Mouse (Mus musculus) testis, adult 2 months (tissue): Measurements from ENCODE around the gene Mob3b. TPM values are rescaled to one million over a fixed set of nuclear protein-coding genes. Genes with fewer than 3 reads are reported as not detected.
A peak's percentile ranks its signal among the peaks of the same experiment; 100 is the strongest.
"Not testable (repeated sequence)": the region's sequence is repeated elsewhere in the genome, so short reads cannot be mapped to it uniquely, and the experiment has no call there.

Experiments used
- H3K27ac ChIP-seq: fragments of 200-500 bp; 2 replicates; pipeline ENCODE4 v1.5.1; 2012; ENCODE audit warnings: low read depth, low read length; ENCODE audit not compliant: control insufficient read depth, insufficient read depth
- H3K27me3 ChIP-seq: fragments of 200-500 bp; 2 replicates; pipeline ENCODE4 v1.6.1; 2012; ENCODE audit warnings: mild to moderate bottlenecking, low read length, moderate library complexity; ENCODE audit not compliant: control insufficient read depth, insufficient read depth
- H3K36me3 ChIP-seq: fragments of 200-500 bp; 2 replicates; pipeline ENCODE4 v1.6.1; 2012; ENCODE audit warnings: mild to moderate bottlenecking, low read length; ENCODE audit not compliant: control insufficient read depth, insufficient read depth
- H3K4me1 ChIP-seq: fragments of 200-500 bp; 2 replicates; pipeline ENCODE4 v1.6.1; 2012; ENCODE audit warnings: low read length; ENCODE audit not compliant: control insufficient read depth, insufficient read depth
- H3K4me3 ChIP-seq: fragments of 200-500 bp; 2 replicates; pipeline ENCODE4 v1.5.1; 2012; ENCODE audit warnings: low read depth, mild to moderate bottlenecking, low read length, moderate library complexity, mixed read lengths; ENCODE audit not compliant: control insufficient read depth
- CTCF ChIP-seq: fragments of 200-500 bp; IDR thresholded peaks from 2 replicates; pipeline ENCODE4 v1.5.1; 2012; ENCODE audit warnings: low read depth, mild to moderate bottlenecking, inconsistent platforms, low read length, moderate library complexity; ENCODE audit not compliant: control insufficient read depth, insufficient read depth, insufficient replicate concordance
- POLR2A ChIP-seq: fragments of 200-500 bp; IDR thresholded peaks from 2 replicates; pipeline ENCODE4 v1.6.1; 2012; ENCODE audit warnings: low read depth, mild to moderate bottlenecking, inconsistent platforms, low read length, moderate library complexity; ENCODE audit not compliant: control insufficient read depth
- polyA plus RNA-seq: library from polyadenylated mRNA; depleted of rRNA; stranded (reverse); fragments of >200 nt; gene quantifications from 2 replicates; pipeline ENCODE4 v1.2.3, GENCODE M21; 2012

Gene Mob3b
- polyA plus RNA-seq, 1 experiment, result 1.4 TPM

DNA sequence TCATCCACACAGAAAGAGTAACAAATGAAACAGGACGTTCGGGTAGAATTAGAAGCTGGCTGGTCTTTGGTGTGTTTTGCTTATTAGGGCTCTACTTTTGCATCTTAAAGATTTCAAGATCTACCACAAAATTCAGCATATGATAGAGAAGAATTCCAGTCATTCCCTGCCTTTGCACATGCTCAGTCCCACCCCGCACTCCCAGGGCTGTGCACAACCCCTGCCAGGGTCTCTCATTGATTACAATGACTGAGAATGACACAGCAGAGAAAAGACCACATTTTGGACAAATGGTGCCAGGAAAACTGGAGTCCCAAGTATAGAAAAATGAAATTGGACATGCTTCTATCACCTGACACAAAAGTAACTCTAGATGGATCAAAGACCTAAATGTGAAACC is 245.1 kb downstream of the Mob3b start:
- no peak overlapping the region for H3K4me3 ChIP-seq
- no peaks in the 10 kb centered on the region for H3K27me3 ChIP-seq
- no peaks in the 10 kb centered on the region for H3K36me3 ChIP-seq
- H3K4me1 ChIP-seq, result no peaks in the 10 kb centered on the region
- TF ChIP-seq CTCF, result no peak
- TF ChIP-seq POLR2A, result no peak
- H3K27ac ChIP-seq, result no peak overlapping the region

DNA sequence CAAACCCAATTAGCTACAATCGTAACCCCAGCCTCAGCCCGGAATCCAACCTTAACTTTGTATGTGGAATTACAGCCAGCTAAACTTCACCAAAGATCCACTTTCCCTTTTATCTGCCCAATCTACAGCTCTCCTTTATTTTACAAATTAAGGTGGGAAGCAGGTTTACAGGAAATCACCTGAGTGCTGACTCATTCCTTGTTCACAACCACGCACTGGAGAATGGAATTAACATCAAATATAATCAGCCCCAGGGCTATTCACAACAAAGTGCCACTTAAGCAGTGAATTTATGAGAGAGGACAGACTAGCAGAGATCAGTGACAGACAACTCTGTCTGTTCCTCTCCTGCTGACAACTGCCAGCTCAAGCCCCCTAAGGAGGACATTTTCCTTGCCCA is 245.9 kb downstream of the Mob3b start:
- H3K27ac ChIP-seq, result no peak overlapping the region
- H3K4me3 ChIP-seq, result no peak overlapping the region

DNA sequence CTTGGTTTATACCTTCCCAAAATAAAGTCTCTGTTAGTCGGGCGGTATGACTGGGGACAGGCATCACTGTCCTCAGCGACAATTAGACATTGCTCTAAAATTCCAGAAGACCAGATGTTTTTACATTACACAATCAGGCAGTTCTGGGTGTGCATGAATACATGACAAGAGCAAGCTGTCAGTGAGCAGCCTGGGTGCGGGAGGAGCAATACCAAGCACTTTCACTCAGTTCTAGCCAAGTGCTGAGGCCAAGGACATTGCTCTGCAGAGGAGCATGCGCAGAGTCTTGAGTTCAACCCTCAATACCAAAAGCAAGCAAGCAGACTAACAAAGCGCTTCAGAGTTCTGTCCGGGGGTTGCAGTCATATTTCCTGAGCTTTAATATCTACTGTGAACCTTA is 249.2 kb downstream of the Mob3b start:
- Histone ChIP-seq H3K27me3 (no peaks in the 10 kb centered on the region), H3K4me1 (peaks cover 2% of the 10 kb centered on the region; the same call in 1 of the 2 replicates), H3K4me3 (no peak overlapping the region), H3K27ac (no peak overlapping the region), H3K36me3 (no peaks in the 10 kb centered on the region)
- no peak for TF ChIP-seq POLR2A
- no peak for TF ChIP-seq CTCF

More for the DNA sequence above, 245.9 kb downstream of the Mob3b start:
- no peaks in the 10 kb centered on the region for H3K36me3 ChIP-seq
- peaks cover 2% of the 10 kb centered on the region; the same call in 1 of the 2 replicates for H3K4me1 ChIP-seq
- H3K27me3 ChIP-seq, result no peaks in the 10 kb centered on the region
- TF ChIP-seq POLR2A, result no peak
- no peak for TF ChIP-seq CTCF

DNA sequence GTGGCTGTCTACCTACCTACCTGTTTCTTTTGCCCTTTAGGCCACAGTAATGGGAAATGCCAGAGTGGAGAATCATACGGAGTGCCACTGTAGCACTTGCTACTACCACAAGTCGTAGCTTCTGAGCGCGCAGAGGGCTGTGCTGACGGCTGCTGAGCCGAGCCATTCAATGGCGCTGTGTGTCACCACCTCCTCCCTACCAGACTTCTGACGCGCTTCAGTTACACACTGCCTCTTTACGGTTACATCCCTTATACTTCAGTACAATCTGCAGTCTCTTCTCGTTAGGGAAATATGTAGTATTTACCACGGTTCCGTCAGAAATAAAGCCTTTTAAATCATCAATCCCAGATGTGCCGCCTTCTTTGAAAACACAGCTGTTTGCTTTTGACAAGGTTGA is 250.3 kb downstream of the Mob3b start:
- Histone ChIP-seq H3K27ac (no peak overlapping the region), H3K4me3 (no peak overlapping the region)
- no peak for TF ChIP-seq POLR2A
- no peak for TF ChIP-seq CTCF

DNA sequence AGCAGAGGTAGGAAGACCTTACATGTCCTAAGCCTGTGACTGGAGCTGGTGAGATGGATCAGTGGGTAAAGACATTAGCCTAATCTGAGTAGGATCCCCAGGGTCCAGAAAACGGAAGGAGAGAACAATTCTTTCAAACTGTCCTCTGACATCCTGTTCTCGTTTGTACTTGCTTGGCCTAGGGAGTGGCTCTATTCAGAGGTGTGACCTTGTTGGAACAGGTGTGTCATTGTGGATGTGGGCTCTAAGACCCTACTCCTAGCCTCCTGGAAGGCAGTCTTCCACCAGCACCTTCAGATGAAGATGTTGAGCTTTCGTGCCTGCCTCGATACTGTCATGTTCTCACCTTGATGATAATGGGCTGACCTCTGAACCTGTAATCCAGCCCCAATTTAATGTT is 251.1 kb downstream of the Mob3b start:
- H3K36me3 ChIP-seq, result no peaks in the 10 kb centered on the region
- H3K27ac ChIP-seq, result no peak overlapping the region
- TF ChIP-seq POLR2A, result no peak
- TF ChIP-seq CTCF, result no peak
- peaks cover 2% of the 10 kb centered on the region; the same call in 1 of the 2 replicates for H3K4me1 ChIP-seq
- no peaks in the 10 kb centered on the region for H3K27me3 ChIP-seq
- H3K4me3 ChIP-seq, result no peak overlapping the region

More for the DNA sequence above, 250.3 kb downstream of the Mob3b start:
- Histone ChIP-seq H3K27me3 (no peaks in the 10 kb centered on the region), H3K4me1 (peaks cover 2% of the 10 kb centered on the region; the same call in 1 of the 2 replicates), H3K36me3 (no peaks in the 10 kb centered on the region)

DNA sequence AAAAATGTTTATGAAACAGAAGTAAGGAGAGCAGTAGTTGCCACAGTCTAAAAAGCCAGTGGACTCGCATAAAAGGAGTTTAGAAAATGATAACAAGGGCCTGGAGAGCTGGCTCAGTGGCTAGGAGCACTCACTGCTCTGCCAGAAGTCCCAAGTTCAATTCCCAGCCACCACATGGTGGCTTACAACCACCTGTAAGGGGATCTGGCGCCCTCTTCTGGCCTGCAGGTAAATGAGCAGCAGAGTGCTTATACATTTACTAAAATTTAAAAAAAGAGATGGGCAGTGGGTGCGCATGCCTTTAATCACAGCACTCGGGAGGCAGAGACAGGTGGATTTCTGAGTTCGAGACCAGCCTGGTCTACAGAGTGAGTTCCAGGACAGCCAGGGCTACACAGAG is 251.9 kb downstream of the Mob3b start:
- H3K27ac ChIP-seq, result no peak overlapping the region
- H3K27me3 ChIP-seq, result no peaks in the 10 kb centered on the region
- H3K4me3 ChIP-seq, result no peak overlapping the region
- TF ChIP-seq CTCF (peak; percentile 45; the same call in 1 of the 2 replicates), POLR2A (no peak)
- no peaks in the 10 kb centered on the region for H3K36me3 ChIP-seq
- peaks cover 2% of the 10 kb centered on the region; the same call in 1 of the 2 replicates for H3K4me1 ChIP-seq

DNA sequence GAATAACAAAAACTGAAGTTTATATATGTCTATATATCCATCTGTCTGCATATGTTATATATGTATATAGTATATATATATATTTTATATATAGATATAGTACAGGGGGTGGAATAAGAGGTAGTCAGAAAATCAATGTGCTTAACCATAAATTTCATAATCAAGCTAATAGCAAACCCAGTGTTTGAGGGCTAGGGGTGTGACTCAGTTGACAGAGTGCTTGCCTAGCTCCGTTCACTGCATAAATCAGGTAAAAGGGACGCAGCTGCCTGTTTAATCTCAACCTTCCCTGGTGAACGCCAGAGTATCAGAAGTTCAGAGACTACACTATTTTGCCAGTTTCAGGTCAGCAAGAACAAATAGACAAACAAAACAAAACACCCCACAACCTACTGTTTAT is 255.7 kb downstream of the Mob3b start:
- not testable (repeated sequence) for H3K36me3 ChIP-seq, H3K4me3 ChIP-seq, H3K4me1 ChIP-seq, H3K27ac ChIP-seq, H3K27me3 ChIP-seq

DNA sequence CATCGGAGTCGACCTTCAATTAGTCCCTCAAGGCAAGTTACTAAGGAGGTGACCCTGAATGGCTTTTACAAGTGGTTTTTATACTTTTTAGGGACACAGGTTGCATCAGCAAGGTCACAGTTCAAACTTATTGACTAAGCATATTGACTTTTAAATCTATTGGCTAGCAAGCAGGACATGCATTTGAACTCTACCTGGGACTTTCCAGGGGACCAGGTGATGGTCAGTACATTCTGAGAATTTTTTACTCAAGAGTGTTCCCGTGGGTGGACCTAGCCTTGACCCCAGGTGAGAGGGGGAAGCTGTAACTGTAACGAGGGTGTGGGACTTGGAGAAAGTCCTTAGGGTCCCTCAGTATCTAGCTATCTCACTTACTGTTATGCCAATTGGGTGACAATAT is 256.1 kb downstream of the Mob3b start:
- TF ChIP-seq POLR2A (no peak), CTCF (no peak)
- no peak overlapping the region for H3K27ac ChIP-seq
- H3K4me3 ChIP-seq, result no peak overlapping the region
- H3K4me1 ChIP-seq, result no peaks in the 10 kb centered on the region
- H3K36me3 ChIP-seq, result no peaks in the 10 kb centered on the region
- no peaks in the 10 kb centered on the region for H3K27me3 ChIP-seq
